Mouse (Mus musculus) hindbrain, postnatal 0 days (tissue): ENCODE results near the gene Myo16. TPM values are rescaled to one million over a fixed set of nuclear protein-coding genes. Genes with fewer than 3 reads are reported as not detected.
A peak's percentile ranks its signal among the peaks of the same experiment; 100 is the strongest.

ENCODE experiments used
- ATAC-seq: fragments of 200-750 bp; cut with Nextera tagmentation; 2 replicates; pipeline ENCODE4 v1.8.0; 2017; ENCODE audit warnings: mild to moderate bottlenecking, moderate TSS enrichment, moderate library complexity
- DNase-seq: peaks from one replicate; pipeline ENCODE4 v3.0.0-alpha.2; 2015; ENCODE audit warnings: low spot score
- H3K27ac ChIP-seq: fragments of 300-500 bp; sonication (generic); 2 replicates; pipeline ENCODE4 v1.5.1; 2014; ENCODE audit warnings: mild to moderate bottlenecking
- H3K27me3 ChIP-seq: fragments of 300-500 bp; sonication (generic); 2 replicates; pipeline ENCODE4 v1.6.1; 2014; ENCODE audit warnings: low read length, mixed read lengths; ENCODE audit not compliant: insufficient read depth
- H3K36me3 ChIP-seq: fragments of 300-500 bp; sonication (generic); 2 replicates; pipeline ENCODE4 v1.6.1; 2014; ENCODE audit warnings: low read length, mixed read lengths; ENCODE audit not compliant: insufficient read depth
- H3K4me1 ChIP-seq: fragments of 300-500 bp; sonication (generic); 2 replicates; pipeline ENCODE4 v1.6.1; 2014; ENCODE audit warnings: antibody characterized with exemption, low read length, mixed read lengths; ENCODE audit not compliant: insufficient read depth
- H3K4me2 ChIP-seq: fragments of 300-500 bp; sonication (generic); 2 replicates; pipeline ENCODE4 v1.6.1; 2014; ENCODE audit warnings: low read depth, mild to moderate bottlenecking, low read length, moderate library complexity, mixed read lengths
- H3K4me3 ChIP-seq: fragments of 300-500 bp; sonication (generic); 2 replicates; pipeline ENCODE4 v1.5.1; 2014; ENCODE audit warnings: low read length
- H3K9ac ChIP-seq: fragments of 300-500 bp; sonication (generic); replicated peaks from 2 replicates; pipeline ENCODE4 v1.6.1; 2014; ENCODE audit warnings: mild to moderate bottlenecking, low read length, moderate library complexity, mixed read lengths
- H3K9me3 ChIP-seq: fragments of 300-500 bp; sonication (generic); 2 replicates; pipeline ENCODE4 v1.6.1; 2016; ENCODE audit warnings: low read length, mixed read lengths
- CTCF ChIP-seq: IDR thresholded peaks from 2 replicates; pipeline ENCODE4 v1.5.1; 2016; ENCODE audit warnings: antibody characterized with exemption, control low read depth, low read depth
- WGBS: fragments of 180-500 bp; shearing (Covaris S2); extraction: QIAGEN DNeasy Blood & Tissue Kit; methylation state at CpG from one replicate; pipeline ENCODE4 v1.1.7; 2014; 5-methylcytosine and 5-hydroxymethylcytosine counted together
- polyA plus RNA-seq: library from polyadenylated mRNA; unstranded; fragments of >200 nt; fragmentation: Nextera tagmentation; extraction: Ambion mirVana; gene quantifications from 2 replicates; pipeline ENCODE4 v1.2.1, GENCODE M21; 2015
- total RNA-seq: library from RNA; depleted of rRNA; stranded (reverse); fragments of >200 nt; gene quantifications from 2 replicates; pipeline ENCODE4 v1.2.3, GENCODE M21; 2014

Gene Myo16
- total and polyA plus RNA-seq, 2 experiments from 2014 or later = 8.7 to 71.2 TPM

DNA sequence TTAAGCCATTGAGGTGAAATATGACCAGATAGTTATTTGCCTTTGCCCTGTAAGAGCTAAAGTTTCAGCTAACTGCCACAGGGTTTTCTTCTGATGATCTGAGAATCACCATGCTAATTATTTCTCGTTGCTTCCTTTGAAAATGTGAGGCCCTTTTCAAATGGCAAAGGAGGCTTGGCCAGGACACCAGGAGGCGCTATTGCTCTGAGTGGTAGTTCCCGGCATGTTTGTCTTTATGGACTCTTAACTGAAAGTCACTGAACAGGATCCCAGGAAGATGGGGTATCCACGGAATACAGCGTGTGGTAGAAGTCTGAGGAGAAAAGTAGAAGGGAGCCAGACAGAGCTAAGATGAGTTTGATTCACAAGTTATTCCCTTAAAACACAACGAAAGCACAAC, 420.4 kb downstream of the Myo16 start:
- WGBS = 23% methylated on average over 6 of the region's 6 CpGs
- no peak overlapping the region for H3K9ac ChIP-seq
- no peak overlapping the region for H3K27ac ChIP-seq
- H3K4me2 ChIP-seq = no peak overlapping the region
- DNase-seq (peak; percentile 88), ATAC-seq (no peak)
- H3K36me3 ChIP-seq = 0 out of 2 replicates have a peak, but pooled peaks cover 13% of the 10 kb centered on the region
- no peak overlapping the region for H3K4me3 ChIP-seq
- no peaks in the 10 kb centered on the region for H3K9me3 ChIP-seq
- TF ChIP-seq CTCF = peak; percentile 86
- H3K4me1 ChIP-seq = no peaks in the 10 kb centered on the region
- H3K27me3 ChIP-seq = no peaks in the 10 kb centered on the region

DNA sequence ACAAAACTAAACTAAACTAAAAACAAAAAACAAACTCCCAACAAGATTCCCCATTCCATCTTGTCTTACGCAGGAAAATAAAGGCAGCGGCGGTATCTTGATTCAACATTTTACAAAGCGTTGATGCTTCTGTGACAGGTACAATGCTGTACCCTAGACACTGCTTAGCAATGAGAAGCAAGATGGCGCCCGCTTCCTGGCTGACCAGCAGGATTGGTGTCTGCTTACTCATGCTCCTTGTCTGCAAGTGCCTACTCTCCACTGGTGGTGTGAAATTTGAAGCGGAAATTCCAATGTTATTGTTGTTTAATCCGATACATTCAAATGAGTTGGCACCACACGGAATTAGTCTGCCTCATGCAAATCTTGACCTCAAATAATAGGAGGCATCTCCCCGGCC, 421.5 kb downstream of the Myo16 start:
- Histone ChIP-seq H3K9me3 (no peaks in the 10 kb centered on the region), H3K9ac (no peak overlapping the region), H3K27ac (no peak overlapping the region), H3K4me1 (no peaks in the 10 kb centered on the region), H3K27me3 (no peaks in the 10 kb centered on the region), H3K4me2 (no peak overlapping the region), H3K36me3 (0 out of 2 replicates have a peak, but pooled peaks cover 3% of the 10 kb centered on the region), H3K4me3 (no peak overlapping the region)
- WGBS = 78% methylated on average over 10 of the region's 10 CpGs
- DNase-seq (no peak), ATAC-seq (0 out of 2 replicates have a peak, but pooled peaks have one; percentile 56)
- TF ChIP-seq CTCF = no peak

DNA sequence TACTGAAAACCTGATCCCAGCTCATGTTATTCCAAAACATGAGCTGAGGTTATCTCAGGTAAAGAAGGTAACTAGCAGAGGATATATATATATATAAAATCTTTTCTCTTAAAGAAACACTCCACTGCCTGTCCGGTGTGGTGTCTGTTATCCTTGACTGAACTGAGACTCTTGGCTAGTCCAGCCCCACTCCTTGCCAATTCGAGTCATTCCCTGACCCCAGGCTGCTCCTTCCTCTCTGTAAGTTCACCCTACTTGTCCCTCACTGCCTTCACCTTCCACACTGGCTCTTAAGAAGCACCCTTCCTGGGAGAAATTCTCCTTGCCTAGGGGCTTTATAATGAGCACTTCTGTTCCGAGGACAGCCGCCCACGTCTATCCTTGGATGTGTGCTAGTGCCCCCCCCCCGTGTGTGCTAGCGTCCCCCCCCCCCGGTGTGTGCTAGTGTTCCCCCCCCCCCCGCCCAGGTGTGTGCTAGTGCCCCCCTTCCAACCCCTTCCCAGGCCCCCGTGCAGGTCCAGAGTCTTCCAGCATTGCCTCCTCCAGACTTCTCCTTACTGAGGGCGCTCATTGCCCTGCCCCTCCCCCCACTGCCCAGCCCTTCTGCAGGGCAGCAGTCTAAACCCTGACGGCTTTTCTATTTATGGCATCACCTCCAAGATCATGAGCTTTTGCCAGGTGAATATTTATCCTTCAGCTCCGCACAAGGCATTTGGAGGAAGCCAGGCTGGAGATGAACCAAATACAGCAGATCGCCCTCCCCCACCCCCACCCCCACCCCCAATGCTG, 433.4 kb downstream of the Myo16 start:
- H3K4me1 ChIP-seq = no peaks in the 10 kb centered on the region
- H3K4me3 ChIP-seq = no peak overlapping the region
- 37% methylated on average over 9 of the region's 14 CpGs for WGBS
- H3K27me3 ChIP-seq = no peaks in the 10 kb centered on the region
- TF ChIP-seq CTCF = no peak
- H3K27ac ChIP-seq = no peak overlapping the region
- peak; percentile 69 for ATAC-seq
- H3K9me3 ChIP-seq = no peaks in the 10 kb centered on the region
- no peaks in the 10 kb centered on the region for H3K36me3 ChIP-seq
- no peak overlapping the region for H3K4me2 ChIP-seq
- no peak overlapping the region for H3K9ac ChIP-seq
- peak; percentile 32 for DNase-seq

DNA sequence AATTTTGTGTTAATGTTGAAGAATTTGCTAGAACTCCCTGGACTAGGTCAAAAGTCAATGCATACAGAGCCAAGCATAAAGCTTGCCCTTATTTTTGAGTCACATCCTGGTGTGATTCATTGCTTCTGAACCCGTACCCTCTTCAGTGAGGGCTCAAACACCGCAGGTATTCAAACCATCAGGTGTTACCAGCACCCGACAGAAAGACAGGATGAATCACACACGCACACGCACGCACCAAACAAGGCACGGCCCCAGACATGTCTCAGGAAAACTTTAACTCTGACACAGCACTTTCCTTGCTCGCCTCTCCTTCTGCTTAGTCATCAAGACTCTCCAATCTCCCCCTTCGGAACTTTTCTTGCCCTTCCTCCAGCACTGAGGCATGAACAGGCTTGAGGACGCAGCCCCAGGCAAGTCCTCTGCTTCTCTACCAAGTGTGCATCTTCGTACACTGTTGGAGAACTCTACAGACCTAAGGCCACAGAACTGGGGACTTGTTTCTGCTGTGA, 435.8 kb downstream of the Myo16 start:
- Histone ChIP-seq H3K4me3 (no peak overlapping the region), H3K9ac (no peak overlapping the region), H3K4me1 (no peaks in the 10 kb centered on the region), H3K36me3 (no peaks in the 10 kb centered on the region), H3K4me2 (no peak overlapping the region), H3K9me3 (no peaks in the 10 kb centered on the region), H3K27ac (no peak overlapping the region), H3K27me3 (no peaks in the 10 kb centered on the region)
- 91% methylated on average over 11 of the region's 11 CpGs for WGBS
- DNase-seq (no peak), ATAC-seq (no peak)
- no peak for TF ChIP-seq CTCF

DNA sequence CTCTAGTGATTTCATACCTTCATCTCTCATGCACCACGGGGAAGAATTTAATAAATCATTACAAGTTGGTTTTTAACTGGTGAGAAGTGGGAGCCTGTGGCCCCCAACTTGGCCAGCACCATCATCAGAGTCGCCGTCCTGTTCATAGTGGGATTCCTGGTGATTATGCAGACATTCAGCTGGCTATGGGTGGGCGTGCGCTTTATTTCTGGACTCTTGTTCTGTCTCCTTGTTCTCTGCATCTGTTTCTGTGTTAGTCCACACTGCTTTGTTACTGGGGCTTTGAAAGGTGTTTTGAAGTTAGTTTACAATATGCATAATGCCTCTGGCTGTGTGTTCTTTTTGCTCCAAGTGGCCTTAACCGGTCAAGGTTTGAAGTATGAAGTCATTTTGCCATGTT, 439.2 kb downstream of the Myo16 start:
- no peak overlapping the region for H3K27ac ChIP-seq
- no peak overlapping the region for H3K9ac ChIP-seq
- H3K4me3 ChIP-seq = no peak overlapping the region
- TF ChIP-seq CTCF = no peak
- H3K9me3 ChIP-seq = no peaks in the 10 kb centered on the region
- no peaks in the 10 kb centered on the region for H3K4me1 ChIP-seq
- ATAC-seq (no peak), DNase-seq (no peak)
- WGBS = 91% methylated on average over 6 of the region's 6 CpGs
- no peak overlapping the region for H3K4me2 ChIP-seq
- no peaks in the 10 kb centered on the region for H3K36me3 ChIP-seq
- no peaks in the 10 kb centered on the region for H3K27me3 ChIP-seq

DNA sequence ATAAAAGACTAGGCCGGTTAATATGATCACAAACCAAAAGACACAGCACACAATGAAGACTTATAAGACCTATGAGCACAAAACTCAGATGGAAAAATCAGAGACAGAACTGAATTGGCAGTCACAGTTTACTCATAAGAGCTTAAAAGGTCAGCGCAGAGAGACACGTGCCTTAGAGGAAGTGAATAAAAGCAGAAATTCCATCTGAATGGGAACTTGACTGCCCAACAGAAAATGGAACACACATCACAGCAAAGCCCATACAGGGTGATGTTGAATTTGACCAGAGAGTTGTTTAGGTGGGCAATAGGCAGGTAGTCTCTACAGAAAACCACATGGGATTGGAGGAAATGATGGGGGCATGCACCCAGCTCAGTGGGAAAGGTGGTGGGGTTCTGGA, 442.6 kb downstream of the Myo16 start:
- WGBS = 89% methylated on average over 3 of the region's 3 CpGs
- no peak for DNase-seq
- ATAC-seq = no peak

DNA sequence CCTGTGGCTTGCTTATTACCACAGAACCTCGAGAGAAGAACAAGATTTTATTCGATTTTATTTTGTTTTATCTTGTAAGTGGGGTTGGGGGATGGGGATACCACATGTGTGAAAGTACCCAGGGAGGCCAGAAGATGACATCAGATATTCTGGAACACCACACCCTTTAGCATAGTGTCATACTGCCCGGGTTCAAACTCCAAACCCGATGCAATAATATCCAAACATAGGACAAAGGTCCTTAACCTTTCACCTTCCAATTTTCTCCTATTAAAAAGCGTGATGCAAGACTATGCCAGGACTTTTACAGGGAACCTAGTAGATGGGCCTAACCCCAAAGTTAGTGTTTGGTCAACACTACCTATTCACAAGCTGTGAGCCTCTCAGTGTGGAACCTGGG, 443.9 kb downstream of the Myo16 start:
- WGBS = 80% methylated on average over 5 of the region's 5 CpGs

More for the DNA sequence above, 442.6 kb downstream of the Myo16 start:
- Histone ChIP-seq H3K36me3 (no peaks in the 10 kb centered on the region), H3K9ac (no peak overlapping the region), H3K27me3 (no peaks in the 10 kb centered on the region), H3K27ac (no peak overlapping the region), H3K4me2 (no peak overlapping the region), H3K4me1 (no peaks in the 10 kb centered on the region), H3K9me3 (no peaks in the 10 kb centered on the region), H3K4me3 (no peak overlapping the region)
- TF ChIP-seq CTCF = no peak

More for the DNA sequence above, 443.9 kb downstream of the Myo16 start:
- DNase-seq (no peak), ATAC-seq (no peak)
- H3K4me1 ChIP-seq = no peaks in the 10 kb centered on the region
- no peaks in the 10 kb centered on the region for H3K9me3 ChIP-seq
- H3K27ac ChIP-seq = no peak overlapping the region
- TF ChIP-seq CTCF = no peak
- no peak overlapping the region for H3K4me3 ChIP-seq
- H3K9ac ChIP-seq = no peak overlapping the region
- H3K36me3 ChIP-seq = no peaks in the 10 kb centered on the region
- H3K4me2 ChIP-seq = no peak overlapping the region
- H3K27me3 ChIP-seq = no peaks in the 10 kb centered on the region
